Mouse (Mus musculus) spleen, adult 2 months (tissue): ENCODE data around the gene Efl1. TPM values are rescaled to one million over a fixed set of nuclear protein-coding genes. Genes with fewer than 3 reads are reported as not detected.

Experiments
- DNase-seq, 2 experiments: peaks; one replicate each; pipeline versions ENCODE4 v3.0.0 to v3.0.0-alpha.2; 2012 to 2021; ENCODE audit warnings: low spot score in 2 of 2, low read depth in 1 of 2
- H3K27ac ChIP-seq: fragments of 200-500 bp; 2 replicates; pipeline ENCODE4 v1.5.1; 2012; ENCODE audit warnings: low read length, inconsistent platforms; ENCODE audit not compliant: insufficient read depth
- H3K27me3 ChIP-seq: fragments of 200-500 bp; 2 replicates; pipeline ENCODE4 v1.6.1; 2012; ENCODE audit warnings: mild to moderate bottlenecking, moderate library complexity, low read length, inconsistent platforms; ENCODE audit not compliant: control insufficient read depth, insufficient read depth
- H3K36me3 ChIP-seq: fragments of 200-500 bp; 2 replicates; pipeline ENCODE4 v1.6.1; 2012; ENCODE audit warnings: mild to moderate bottlenecking, low read length, inconsistent platforms; ENCODE audit not compliant: control insufficient read depth, insufficient read depth
- H3K4me1 ChIP-seq: fragments of 200-500 bp; 2 replicates; pipeline ENCODE4 v1.6.1; 2011; ENCODE audit warnings: inconsistent platforms; ENCODE audit not compliant: control insufficient read depth, insufficient read depth, insufficient read length
- H3K4me3 ChIP-seq: fragments of 200-500 bp; 2 replicates; pipeline ENCODE4 v1.5.1; 2011; ENCODE audit warnings: mild to moderate bottlenecking, inconsistent platforms; ENCODE audit not compliant: insufficient read depth, insufficient read length; ENCODE audit errors: extremely low read depth
- CTCF ChIP-seq: fragments of 200-500 bp; IDR thresholded peaks from 2 replicates; pipeline ENCODE4 v1.5.1; 2011; ENCODE audit warnings: mild to moderate bottlenecking, inconsistent platforms; ENCODE audit not compliant: insufficient read depth, insufficient read length, insufficient replicate concordance; ENCODE audit errors: extremely low read depth
- POLR2A ChIP-seq: fragments of 200-500 bp; IDR thresholded peaks from 2 replicates; pipeline ENCODE4 v1.6.1; 2011; ENCODE audit warnings: low read depth, low read length, inconsistent platforms
- whole genome bisulfite sequencing: fragments of 180-500 bp; shearing (Covaris S2); methylation state at CpG from one replicate; pipeline ENCODE4 v1.1.7; 2018; 5-methylcytosine and 5-hydroxymethylcytosine counted together
- polyA plus RNA-seq: library from polyadenylated mRNA; depleted of rRNA; stranded (reverse); fragments of >200 nt; gene quantifications from 2 replicates; pipeline ENCODE4 v1.2.3, GENCODE M21; 2012

Gene Efl1
- polyA plus RNA-seq, 1 experiment: 3.0 TPM

DNA sequence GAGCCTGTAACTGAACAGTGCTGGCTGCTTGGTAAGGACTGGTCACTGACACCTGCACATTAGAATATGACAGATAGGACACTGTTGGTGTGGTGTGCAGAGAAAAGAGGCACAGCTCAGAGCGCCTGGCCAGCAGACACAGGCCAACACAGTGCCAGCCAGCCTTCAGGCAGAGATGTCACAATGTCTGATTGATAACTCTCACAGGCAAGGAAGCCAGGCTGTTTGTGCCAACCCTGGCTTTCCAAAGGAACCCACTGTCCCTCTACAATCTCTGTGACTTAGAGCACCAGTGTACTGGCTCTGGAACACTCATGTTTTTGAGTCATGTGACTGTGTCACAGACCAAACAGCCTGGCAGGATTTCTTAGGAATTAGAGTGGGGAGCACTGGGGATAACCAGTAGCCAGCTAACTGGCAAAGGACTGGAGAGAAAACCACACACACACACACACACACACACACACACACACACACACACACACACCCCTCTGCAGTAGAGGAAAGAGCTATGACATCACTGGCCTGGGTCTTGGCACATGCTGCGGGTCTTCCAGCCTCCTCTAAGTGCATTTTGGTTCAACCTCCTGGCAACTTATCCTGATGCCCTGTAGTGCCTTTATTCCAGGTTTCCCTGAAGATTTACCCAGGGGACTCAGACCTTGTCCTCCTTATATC is 137.7 kb downstream of the Efl1 start:
- H3K36me3 ChIP-seq: no peaks in the 10 kb centered on the region
- H3K27ac ChIP-seq: no peak overlapping the region
- TF ChIP-seq POLR2A: no peak
- DNase-seq: no peak
- no peak overlapping the region for H3K4me3 ChIP-seq
- no peaks in the 10 kb centered on the region for H3K4me1 ChIP-seq
- WGBS: 77% methylated on average over 2 of the region's 2 CpGs
- no peaks in the 10 kb centered on the region for H3K27me3 ChIP-seq

- TF ChIP-seq POLR2A (no peak), CTCF (no peak)
- no peak for DNase-seq
- Histone ChIP-seq H3K4me3 (no peak overlapping the region), H3K4me1 (no peaks in the 10 kb centered on the region), H3K36me3 (no peaks in the 10 kb centered on the region), H3K27me3 (no peaks in the 10 kb centered on the region), H3K27ac (no peak overlapping the region)
- WGBS: 65% methylated on average over 2 of the region's 2 CpGs
Measured at GRCm38 (mm10) chr7:82792644-82793043, 144.2 kb downstream of the Efl1 start.

- WGBS: 78% methylated on average over 1 of the region's 1 CpGs
- H3K27ac ChIP-seq: no peak overlapping the region
- TF ChIP-seq CTCF: no peak
- TF ChIP-seq POLR2A: no peak
- no peaks in the 10 kb centered on the region for H3K27me3 ChIP-seq
- H3K4me1 ChIP-seq: no peaks in the 10 kb centered on the region
- DNase-seq: no peak
- H3K4me3 ChIP-seq: no peak overlapping the region
- no peaks in the 10 kb centered on the region for H3K36me3 ChIP-seq
Measured at GRCm38 (mm10) chr7:82793111-82793510, 144.7 kb downstream of the Efl1 start.

DNA sequence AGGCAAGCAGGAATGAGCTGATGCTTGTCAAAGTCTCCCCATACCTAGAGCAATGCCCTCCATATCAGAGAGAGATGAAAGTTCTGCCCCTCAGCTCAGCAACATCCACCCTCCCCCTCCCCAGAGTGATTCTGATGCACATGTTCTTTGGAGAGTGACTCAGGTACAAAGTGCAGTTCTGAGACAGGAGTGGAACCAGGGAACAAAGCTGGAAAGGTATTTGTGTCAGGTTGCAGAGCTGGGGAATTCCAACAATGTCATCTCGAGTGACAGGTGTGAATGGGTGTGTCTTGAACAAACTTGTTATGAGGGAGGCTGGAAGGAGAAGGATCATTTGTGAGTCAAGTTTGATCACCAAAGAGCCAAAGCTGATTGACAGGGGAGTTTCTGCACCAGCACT is 146.1 kb downstream of the Efl1 start:
- no peaks in the 10 kb centered on the region for H3K4me1 ChIP-seq
- no peak for DNase-seq
- 70% methylated on average over 1 of the region's 1 CpGs for WGBS
- no peaks in the 10 kb centered on the region for H3K27me3 ChIP-seq
- H3K36me3 ChIP-seq: no peaks in the 10 kb centered on the region
- no peak overlapping the region for H3K4me3 ChIP-seq
- H3K27ac ChIP-seq: no peak overlapping the region
- TF ChIP-seq POLR2A (no peak), CTCF (no peak)

- Histone ChIP-seq H3K27me3 (no peaks in the 10 kb centered on the region), H3K36me3 (no peaks in the 10 kb centered on the region), H3K4me1 (no peaks in the 10 kb centered on the region), H3K27ac (no peak overlapping the region), H3K4me3 (no peak overlapping the region)
- no peak for DNase-seq
- WGBS: 18% methylated on average over 4 of the region's 4 CpGs
- TF ChIP-seq CTCF (no peak), POLR2A (no peak)
Measured at GRCm38 (mm10) chr7:82802206-82802605, 153.8 kb downstream of the Efl1 start.

- Histone ChIP-seq H3K27me3 (no peaks in the 10 kb centered on the region), H3K4me1 (peaks cover 3% of the 10 kb centered on the region; the same call in 1 of the 2 replicates), H3K36me3 (no peaks in the 10 kb centered on the region), H3K4me3 (no peak overlapping the region), H3K27ac (no peak overlapping the region)
- TF ChIP-seq POLR2A (no peak), CTCF (no peak)
- DNase-seq: no peak
- 88% methylated on average over 4 of the region's 4 CpGs for WGBS
Measured at GRCm38 (mm10) chr7:82808257-82808656, 159.8 kb downstream of the Efl1 start.

GRCm38 (mm10) chr7:82809126-82809525 is 160.7 kb downstream of the Efl1 start:
- Histone ChIP-seq H3K4me3 (no peak overlapping the region), H3K27ac (no peak overlapping the region), H3K36me3 (no peaks in the 10 kb centered on the region), H3K27me3 (no peaks in the 10 kb centered on the region), H3K4me1 (peaks cover 3% of the 10 kb centered on the region; the same call in 1 of the 2 replicates)
- WGBS: 76% methylated on average over 5 of the region's 5 CpGs
- no peak for DNase-seq
- no peak for TF ChIP-seq POLR2A
- no peak for TF ChIP-seq CTCF
